Mouse (Mus musculus): ENCODE measurements at regions not wholly inside any gene's neighbourhood (a gene's known extent, or its start where the extent isn't known, plus 50 kb on each side); places are given as distances from the start of the nearest gene placed in this dataset.

DNA sequence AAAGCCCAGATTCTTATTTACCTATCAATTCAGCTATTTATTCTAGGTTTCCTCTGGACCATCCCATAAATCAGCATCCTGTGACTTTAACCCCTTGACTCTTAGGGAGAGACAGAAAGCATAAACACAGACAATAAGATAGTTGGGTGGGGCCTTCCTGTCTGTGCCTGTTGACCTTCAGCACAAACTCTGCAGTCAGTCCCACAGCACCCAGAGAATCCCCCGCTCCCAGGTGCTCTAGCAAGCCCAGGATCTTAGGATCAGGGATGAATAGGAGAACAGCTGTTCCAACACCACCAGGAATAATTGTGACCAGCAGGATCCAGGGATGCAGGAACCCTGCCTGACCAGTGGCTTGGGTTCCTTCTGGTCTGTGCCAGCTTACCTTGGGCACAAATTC lies 107.8 kb downstream of the Basp1 start:
- no peak for DNase-seq

DNA sequence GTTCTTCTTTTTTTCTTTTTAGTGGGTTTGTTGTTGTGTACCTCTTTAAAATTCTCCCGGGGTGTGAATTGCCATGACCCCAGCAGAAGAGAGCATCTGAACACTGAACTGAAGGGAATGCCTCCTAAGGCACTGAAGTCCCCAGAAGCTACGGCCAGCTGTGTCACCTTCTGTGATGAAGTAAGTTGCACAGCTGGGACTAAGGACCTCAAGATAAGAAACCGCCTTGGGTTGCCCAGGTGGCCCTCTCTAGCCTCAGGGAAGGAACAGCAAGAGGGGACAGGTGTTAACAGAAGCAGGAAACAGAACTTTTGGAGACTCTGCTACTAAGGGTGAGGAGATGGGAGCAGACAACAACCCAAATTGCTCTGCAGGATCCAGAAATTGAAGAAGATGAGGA lies 110.2 kb downstream of the Basp1 start:
- no peak for DNase-seq

DNA sequence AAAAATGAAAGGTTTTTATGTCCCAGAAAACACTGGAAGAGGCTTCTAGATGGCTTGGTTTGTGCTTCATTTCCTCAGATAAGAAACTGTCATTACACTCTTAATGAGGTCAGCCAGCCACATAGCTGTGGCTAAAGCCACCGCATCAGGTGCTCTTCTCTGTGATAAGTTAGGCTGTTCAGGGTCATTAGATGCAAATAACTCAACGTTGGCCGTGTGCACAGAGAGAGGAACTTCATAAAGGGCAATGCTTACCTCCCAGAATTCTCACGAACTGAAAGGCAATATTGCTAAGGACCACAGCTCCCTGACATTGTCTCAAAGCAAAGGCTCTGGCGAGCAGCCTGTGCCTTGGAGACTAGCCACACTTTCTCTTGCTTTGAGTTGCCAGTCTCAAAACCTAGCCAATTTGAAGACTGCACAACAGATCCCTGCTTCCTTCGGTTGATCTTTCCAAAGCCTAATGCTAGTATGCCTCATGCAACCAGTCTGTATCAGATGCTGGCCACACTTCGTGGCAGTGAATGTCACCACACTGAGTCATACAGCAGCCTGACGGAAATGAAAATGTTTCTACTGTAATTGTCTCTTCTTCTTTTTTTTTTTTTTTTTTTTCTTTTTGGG lies 110.8 kb downstream of the Basp1 start:
- DNase-seq: peak; percentile 2

DNA sequence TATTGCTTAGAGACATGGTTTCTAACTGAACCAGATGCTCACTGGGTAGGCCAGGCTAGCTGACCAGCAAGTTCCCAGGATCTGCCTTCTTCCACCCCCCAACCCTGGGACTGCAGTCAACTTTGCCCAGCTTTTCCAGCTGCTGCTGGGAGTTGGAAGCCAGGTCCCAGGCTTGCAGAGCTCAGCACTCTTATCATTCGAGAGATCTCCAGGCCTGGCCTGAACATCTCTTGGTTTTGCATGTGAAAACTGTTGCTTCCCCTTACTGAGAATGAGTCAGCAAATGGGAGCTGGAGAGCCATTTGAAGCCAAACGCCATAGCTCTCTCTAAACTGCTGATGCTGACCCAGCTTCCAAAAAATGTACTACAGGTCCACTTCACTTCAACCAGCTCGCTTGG lies 111.8 kb downstream of the Basp1 start:
- no peak for DNase-seq

DNA sequence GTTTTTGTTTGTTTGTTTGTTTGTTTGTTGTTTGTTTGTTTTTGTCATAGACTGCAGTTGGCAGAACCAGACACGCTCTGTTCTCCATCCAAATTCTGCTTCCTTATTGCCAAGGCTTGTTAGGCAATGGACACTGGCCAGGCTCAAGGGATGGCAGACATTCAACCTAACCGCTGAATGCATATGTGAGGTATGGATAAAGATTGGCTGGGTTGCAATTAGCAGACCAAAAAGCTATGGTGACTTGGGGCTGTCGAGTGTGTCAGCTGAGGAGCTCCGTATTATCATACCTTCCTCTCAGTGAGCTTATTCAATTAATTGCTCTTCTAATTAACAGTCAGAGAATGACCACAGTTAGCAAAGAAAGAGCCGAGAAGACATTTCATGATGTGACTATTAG lies 116.3 kb downstream of the Basp1 start:
- no peak for DNase-seq

DNA sequence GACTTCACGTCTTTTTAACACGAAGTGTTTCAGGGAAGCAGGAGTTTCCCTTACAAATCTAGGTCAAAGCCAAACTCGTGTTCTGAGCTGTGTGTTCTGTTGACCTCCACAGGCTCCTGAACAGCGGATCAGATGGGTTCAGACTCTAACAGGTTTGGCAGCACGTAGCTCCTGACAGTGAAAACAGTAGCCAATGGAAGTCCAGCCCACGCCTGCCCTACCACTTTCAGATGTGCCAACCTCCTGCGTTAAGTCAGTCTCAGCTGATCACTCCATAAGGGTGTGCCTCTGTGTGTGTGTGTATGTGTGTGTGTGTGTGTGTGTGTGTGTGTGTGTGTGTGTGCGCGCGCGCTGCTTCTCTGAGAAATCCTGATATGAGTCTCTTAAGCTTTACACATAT lies 116.8 kb downstream of the Basp1 start:
- DNase-seq: no peak

DNA sequence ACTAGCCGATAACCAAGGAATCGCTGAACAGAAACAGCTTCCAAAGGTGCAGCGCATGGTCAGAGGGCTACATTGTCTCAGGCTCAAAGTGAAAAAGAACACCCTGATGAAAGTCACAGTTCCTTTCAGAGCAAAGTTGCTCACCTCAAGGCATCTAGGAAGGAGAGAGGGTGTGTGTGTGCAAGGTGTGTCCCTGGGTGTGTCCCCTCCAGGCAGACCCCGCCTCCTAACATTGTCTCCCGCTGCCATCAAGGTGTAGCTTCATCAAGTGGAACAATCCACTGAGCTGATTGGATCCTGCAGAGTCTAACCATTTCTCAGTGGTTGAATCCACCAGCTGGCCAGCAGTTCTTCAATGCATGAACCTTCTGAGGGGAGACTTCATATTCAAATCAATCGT lies 117.8 kb downstream of the Basp1 start:
- no peak for DNase-seq

DNA sequence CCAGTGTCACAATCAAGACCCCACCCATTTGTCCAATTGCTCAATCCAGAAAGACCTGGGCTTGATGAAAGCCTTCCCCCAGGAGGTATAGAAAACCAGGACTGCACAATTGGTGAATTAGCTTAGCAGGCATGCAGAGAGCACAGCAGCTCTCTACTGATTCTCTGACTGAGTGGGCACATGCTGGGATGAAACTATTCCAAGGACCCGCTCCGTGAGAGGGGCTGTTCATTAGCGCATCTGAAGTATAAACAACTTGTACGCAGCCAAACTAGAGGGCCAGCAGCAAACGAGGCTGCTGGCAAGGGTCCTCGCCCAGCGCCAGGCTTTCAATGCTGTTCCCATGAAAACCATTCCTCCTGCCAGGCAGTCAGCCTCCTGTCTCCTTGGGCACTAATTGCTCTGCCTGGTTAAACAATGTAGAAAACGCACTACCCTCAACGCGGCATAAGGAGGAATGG lies 122.3 kb downstream of the Basp1 start:
- DNase-seq: no peak

DNA sequence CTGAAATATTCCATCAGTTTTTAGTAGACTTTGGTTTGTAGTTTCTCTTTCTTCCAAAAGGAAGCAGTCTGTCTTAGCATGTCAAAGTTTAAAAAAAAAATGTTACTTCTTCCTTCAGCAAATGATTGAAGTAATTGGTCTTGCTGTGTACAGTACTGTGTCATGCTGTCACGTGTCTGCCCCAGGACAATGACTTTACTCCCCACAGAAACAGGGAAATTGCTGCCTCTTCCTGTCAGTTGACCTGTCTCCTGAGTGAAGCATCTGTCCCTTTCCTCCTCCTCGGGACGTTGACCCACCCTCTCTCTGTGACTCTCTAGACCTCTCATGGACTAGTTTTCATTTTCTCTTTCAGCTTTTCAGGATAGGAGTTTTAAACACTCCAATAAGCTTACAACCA lies 125.7 kb downstream of the Basp1 start:
- no peak for DNase-seq

DNA sequence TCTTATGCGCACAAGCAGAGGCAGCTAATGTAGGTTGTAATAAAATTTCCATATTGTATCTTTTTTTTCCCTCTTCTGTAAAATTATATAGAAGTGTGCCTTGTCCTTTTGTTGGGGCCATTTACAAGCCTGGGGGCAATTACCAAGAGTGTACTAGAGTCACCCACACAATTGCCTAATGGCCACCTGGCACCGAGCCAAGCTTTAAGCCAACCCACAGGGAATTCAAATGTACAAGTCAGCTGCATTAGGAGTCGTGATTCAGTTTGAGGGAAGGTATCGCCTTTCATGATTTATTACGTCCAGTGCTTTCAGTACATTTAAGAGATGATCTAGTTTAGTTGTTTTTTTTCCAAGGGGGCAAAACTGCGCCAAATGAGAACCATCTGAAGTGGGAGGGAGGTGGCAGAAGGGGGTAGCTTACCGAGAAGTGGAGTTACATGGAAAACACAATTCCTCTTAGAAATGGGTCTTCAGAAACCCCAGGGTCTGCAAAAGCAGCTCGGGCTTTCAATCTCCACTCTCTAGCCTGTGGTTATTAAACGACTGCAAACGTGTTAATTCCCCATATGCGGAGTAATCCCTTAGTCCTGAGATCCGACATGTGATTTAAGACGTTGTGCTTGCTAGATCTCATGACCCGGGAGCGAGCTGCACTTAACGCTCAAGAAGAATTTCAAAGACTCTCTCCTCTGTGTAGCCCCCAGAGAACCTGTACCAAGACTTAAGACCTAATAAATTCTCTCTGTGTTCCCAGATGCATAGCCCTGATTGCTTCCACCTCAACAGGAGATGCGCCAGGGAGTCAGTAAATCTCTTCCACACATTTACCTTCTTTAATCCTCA lies 129.0 kb downstream of the Basp1 start:
- DNase-seq: no peak

DNA sequence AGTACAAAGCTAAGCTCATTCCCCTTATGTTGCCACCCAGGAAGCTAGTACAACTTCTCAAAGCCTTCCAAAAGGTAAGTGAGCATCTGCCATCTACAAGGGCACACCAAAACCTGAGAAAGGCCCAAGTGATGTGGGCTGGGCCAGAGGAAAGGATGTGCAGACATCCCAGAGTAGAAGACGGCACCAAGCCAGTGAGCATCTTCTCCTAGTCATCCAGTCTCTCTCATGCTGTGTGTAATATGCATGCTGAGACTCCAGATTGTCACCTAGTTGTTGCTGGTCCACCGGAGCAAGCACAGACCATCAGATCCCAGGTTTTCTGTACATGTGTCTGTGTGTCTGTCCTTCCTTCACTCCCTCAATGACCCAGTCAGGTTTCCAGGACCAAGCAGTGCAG lies 129.9 kb downstream of the Basp1 start:
- no peak for DNase-seq

DNA sequence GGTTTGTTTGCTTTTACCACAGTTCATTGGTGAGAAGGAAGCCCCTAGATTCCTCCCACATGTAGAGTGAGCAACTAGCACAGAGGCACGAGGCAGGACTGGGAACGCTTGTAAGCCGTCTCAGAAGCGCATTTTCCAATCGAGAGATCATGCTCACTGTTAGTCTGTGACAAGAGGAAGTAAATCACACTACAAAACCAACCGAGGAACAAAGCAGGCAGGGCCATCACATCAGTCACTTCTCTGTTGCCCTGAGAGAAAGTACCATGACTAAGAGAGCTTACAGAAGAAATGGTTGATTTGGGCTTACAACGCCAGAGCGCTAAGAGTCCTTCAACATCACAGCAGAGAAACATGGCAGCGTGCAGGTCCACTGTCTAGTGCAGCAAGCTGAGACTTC lies 131.2 kb downstream of the Basp1 start:
- DNase-seq: no peak

DNA sequence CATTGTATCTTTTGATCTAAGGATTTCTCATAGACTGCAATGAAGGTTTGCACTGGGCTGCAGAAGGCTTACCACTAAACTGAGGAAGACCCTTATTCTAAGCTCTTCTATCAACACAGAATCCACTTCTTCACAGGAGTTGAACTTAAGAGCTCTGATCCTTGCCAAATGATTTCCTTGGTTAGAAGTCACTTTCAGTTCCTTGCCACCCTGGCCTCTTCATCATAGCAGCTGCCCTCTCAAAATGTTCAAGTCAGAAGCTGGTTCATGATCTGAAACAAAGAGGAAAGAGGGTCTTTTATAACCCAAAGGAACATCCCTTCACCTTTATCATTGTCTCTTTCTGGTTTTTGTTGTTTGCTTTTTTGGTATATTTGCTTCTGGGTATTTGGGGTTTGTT lies 131.6 kb downstream of the Basp1 start:
- no peak for DNase-seq

DNA sequence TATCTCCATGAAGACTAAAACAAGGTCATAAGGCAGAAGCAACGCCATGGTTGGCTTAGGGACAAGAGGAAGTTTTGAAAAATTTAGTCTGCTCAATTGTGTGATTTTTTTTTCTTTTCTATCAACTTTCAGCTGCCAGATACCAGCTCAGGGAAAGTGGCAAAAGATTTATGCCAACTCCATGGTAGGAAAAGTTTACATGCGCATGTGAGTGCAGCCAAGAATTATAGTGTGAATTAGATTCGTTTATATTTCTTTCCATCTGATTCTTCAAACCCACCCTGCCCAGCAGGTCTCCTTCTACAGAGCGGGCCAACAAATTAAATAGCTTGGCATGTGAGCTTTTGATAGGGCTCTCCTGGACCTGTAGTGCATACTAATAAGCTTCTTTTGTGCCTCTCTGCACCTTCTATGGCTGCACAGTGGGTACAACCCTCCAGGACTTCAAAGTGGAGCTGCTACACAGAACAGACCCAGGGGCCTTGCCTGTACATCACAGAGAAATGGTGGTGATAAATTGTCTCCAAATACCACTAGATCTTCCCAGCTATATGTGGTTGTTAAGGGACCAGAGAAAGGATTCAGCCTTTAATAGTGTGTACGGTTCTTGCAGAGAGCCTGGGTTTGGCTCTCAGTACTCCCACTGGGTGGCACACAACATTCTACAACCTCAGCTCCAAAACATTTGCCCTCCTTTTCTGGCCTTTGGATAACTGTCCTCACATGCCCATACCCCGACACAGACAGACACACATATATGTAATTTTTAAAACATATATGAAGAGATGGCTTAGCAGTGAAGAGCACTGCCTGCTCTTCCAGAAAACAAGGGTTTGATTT lies 135.0 kb downstream of the Basp1 start:
- DNase-seq: no peak

DNA sequence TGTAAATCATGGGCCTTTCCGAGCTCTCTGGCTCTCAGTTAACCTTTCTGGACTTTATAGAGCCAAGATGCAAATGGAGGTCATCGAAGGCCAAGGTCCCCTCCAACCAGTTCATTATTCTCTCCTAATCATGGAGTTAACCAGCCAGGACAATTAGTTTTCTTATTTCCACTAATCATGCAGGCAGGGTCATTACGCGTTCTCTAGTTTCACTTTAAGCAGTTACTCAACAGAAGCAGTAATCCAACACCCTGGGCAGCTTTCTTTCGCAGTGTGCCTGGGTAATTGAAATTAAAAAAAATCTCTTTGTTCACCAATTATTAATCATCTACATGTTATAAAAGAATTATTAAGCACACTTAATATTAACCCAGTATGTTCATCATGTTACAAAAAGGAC lies 137.3 kb downstream of the Basp1 start:
- DNase-seq: no peak

DNA sequence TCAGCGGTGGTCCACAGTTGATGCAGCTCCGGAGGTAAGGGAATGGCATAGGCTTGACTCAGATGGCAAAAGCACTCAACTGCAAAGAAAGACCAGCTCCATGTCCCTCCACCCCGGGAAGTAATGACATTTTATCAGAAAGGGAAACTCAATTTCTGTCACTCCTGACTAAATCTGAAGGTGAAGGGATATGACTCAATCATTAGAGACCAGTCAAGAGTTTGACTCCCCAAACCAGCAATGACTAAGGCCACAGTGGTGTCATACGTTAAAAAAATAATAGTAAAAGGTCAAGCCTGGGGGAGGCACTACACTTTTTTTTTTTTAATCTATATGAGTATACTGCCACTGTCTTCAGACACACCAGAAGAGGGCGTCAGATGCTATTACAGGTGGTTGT lies 141.7 kb downstream of the Basp1 start:
- no peak for DNase-seq

DNA sequence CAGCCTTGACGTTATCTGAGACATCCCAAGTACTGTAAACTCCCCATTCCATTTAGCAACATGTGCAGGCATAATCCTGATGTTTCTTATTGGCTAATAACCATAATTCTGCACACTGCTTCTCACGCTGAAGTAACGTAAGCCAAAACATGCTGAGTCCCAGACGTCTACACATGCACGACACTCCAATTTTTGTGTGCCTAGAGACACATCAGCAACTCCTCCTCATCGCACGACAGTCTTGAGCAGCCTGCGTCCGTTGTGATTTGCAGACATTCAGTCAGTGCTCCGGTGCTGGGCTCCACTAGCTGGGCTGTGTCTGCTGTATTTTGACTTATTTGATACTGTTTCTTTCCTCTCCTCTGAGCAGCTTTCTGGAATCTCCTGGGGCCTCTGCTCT lies 143.2 kb downstream of the Basp1 start:
- DNase-seq: no peak

DNA sequence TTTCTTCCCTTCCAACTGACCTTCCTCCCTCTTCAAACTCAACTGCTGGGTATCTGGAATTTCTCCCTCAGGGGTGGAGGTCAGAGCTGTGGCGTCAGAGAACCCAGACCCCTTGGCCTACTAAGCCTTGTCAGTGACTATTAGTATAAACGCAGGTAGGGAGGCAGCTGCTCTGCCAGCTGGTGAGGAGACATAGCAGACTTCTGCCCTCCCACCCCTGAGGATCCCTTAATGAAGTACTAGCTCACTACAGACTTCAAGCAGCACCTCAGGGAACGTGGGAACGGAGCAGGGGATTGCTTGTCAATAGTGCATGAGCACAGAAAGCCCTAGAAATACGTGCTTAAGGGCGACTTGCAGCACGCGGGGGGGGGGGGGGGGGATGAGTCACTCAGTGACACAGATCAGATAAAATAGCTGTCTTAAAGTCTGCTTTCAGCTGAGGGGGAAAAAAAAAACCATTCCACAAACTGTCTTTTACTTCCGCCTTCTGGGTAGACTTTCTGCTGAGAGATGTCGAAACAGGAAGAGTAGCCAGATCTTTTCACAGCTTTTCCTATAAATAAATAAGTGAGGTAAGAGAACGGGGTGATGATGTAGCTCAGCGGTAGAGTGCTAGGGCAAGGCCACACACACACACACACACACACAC lies 144.1 kb downstream of the Basp1 start:
- no peak for DNase-seq

DNA sequence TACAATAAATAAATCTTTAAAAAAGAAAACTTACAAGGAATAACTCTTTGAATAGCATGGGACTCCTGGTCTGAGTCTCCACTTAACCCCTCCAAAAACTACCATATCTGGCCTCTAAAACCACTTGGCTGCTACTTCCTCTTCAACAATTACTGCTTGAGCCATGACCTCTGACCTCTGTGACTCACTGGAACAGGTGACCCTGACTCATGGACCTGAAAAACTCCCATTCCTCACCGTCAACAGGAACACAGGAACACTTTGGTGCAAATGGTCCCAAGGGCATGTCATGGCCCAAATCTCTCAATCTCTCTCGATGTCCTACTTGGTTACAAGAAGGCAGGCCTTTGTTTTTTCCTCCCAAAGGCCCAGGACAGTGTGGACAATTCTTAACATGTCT lies 145.1 kb downstream of the Basp1 start:
- no peak for DNase-seq

DNA sequence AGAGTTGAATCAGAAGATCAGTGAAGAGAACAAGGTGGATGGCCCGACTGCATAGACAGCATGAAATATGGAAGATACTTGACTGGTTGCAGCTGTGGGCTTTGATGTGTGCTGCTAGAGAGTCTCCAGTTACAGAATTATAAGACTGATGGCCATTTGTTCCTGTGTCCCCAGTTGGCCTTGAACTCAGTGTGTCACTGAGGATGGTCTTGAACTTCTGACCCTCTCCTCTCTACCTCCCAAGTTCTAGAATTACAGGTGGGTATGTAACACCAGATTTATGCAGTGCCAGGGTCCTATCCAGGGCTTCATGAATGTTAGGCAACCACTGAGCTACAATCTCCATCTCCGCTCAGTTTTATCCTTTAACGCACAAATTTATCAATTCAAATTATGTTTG lies 146.1 kb downstream of the Basp1 start:
- no peak for DNase-seq

DNA sequence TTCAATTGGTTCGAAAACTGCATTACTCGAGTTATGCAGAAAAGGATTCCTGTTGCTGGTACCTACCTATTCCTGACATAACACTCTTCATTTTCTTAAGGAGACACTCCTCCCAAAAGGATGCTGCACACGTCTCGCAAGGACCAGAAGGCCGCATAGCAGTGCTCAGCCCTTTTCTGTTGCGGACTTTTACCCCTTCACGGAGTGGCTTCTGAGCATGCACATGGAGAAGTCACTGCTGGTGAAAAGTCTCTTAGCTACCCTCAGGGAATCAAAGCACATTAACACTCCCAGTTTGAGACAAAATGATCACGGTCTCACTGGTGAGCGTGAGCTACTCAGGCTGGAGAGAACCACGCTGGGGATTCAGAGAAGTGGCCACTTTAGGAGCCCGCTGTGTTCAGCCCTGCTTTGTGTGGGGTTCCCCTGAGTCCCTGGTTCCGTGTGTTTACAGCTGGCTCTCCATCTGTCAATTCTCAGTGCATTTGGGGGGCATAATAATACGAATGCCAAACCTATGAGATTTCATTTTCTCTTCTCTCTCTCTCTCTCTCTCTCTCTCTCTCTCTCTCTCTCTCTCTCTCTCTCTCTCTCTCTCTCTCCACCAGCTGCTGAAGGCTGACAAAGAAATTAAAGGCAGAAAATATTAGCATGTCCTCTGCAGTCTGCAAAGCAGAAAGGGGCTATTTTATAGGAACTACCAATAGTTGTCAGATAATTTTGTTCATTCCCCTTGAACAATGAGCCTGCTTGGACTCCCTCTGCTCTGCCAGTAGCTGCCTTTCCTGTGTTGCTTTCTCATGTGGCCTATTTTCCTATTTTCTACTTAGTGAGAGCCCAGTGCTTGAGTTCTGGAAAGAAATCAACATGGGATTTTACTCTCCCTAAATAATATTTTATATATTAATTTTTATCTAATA lies 160.7 kb downstream of the Basp1 start:
- DNase-seq: no peak

DNA sequence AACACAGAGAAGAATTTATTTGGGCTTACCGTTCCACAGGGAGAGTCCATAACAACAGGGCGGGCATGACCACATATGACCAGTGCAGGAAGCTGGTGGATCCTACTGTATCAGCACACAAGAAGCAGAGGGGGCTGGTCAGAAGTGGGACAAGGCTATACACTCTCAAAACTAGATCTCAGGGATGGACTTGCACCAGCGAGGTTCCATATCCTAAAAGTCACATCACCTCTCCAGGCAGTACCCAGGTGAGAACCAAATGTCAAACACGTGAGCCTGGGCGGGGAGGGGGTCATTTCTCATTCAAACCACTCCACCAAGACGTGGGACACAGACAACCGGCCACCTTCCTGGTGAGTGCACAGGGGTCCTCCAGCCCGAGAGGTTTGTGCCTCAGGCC lies 167.9 kb downstream of the Basp1 start:
- DNase-seq: no peak
